Mouse (Mus musculus): ENCODE data around the gene Thsd7a.

The Thsd7a gene

DNA sequence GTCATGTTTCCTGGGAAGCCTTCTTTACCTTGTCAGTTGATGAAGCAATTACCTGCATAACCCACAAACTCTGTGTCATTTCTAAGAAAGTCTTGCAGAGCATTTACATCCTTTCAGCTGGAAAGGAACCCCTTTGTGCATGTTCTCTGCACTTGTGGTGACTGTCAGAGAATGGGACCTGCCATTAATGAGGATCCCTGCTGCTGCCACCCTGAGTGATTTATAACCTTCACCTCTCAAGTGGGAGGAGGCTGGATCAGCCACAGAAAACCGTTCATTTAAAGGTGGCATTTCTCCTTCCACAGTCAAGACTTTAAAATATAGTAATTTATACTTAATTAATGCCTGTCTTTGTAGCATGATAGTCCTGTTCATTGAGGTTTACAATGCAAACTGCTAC lies 99.6 kb downstream of the Thsd7a start:
- DNase-seq: no peak

DNA sequence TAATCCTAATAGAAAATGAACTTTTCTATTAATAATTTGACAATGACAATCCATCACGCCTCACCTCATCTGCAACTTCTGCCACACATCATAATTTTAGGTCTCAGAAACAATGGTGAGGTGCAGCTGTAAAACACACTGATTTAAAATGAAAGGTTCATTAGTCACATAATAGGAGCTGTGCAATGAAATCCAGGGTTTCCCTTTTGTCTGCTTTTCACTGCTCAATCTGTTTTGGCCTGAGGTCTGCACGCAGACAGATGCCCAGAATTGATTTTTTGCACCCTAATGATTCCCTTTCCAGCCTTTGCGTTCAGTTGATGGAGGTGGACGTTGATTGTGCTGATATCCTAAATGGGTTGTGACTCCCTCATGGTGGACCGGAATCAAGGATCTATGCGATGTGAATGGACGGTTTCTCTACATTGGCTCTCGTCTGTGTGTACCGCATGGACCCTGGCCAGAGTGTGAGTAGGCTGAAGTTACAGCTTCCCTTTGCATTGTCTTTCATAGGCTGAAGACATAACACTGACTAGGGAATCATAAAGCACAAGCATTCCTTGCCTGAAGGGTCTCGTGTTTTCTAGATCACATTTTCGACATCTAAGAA lies 120.5 kb downstream of the Thsd7a start:
- DNase-seq: no peak

DNA sequence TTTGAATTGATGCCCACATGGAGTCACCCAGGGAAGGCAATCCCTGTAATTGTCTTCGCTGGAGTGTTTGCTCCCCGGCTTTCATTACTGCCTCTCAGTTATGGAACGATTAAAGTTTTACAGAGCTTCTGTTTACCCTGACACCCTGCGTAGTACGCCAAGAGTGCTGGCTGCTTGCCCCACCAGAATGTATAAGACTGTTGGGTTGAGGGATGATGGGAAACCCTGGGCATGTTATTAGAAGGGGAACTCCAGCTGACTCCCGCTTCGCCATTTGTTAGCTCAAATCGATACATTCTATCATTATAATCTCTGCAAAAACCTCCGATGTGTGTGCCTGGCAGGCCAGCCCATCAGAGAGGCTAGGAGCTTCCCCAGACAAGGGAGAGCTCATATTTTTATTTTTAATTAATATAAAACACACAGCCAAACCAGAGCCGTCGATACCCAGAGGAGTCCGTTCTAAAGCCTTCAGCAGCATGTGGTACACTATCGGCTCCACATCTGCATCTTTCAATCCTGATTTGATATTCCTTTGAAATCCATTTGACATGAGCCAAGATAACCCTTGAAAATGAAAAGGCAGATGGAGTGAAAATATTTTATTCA lies 142.5 kb downstream of the Thsd7a start:
- no peak for DNase-seq

DNA sequence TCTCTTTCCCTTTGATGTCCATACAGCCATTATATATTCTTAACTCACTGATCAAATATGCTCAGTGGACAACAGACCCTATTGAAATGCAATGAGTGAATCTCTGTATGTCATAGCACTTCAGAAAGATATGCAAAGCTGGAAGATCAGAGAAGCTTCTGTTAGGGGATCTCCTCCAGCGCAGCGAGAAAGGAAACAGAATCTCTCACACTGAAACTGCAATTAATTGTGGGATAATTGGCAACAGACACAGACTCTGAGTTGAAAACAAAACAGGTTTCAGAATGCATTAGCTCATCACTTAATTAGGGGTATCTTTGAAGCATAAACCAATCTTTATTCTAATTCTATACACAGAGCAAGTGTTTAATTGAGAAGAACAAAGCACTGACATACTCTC lies 146.3 kb downstream of the Thsd7a start:
- DNase-seq: no peak

DNA sequence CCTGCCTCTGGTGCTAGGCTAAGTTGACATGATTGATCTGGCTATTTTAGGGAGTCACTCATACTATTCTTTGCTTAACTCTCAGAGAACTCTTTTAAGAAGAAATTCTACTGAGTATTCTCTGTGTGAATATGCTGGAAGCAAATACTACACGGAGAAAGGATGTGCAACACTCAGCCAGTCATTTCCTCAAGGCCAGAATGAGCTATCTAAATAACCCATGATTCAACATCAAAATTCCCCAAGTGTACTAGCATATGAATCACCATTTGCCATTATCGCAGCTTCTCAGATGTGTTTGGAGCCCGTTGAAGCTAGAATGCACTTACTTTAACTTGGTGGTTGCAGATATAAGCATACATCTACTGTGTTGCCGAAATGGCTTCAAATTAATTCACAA lies 147.0 kb downstream of the Thsd7a start:
- DNase-seq: no peak

DNA sequence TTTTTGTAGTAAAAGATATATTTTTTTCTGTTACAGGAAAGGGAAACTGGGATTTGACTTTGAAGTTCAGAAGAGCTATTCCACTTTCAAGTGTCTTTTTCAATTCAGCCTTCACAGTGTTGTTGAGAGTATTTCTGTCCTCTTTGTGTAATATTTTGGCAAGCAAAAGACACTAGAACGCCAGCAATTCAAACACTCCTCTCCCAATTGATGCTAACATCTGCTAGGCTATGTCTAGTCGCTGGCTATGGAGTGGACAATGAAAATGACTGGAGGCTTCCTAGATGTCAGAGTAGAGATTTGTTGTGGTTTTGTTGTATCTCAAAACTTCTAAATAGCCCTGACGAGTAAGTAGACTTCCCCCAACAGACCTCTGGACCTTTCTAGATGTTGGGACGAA lies 164.8 kb downstream of the Thsd7a start:
- no peak for DNase-seq

DNA sequence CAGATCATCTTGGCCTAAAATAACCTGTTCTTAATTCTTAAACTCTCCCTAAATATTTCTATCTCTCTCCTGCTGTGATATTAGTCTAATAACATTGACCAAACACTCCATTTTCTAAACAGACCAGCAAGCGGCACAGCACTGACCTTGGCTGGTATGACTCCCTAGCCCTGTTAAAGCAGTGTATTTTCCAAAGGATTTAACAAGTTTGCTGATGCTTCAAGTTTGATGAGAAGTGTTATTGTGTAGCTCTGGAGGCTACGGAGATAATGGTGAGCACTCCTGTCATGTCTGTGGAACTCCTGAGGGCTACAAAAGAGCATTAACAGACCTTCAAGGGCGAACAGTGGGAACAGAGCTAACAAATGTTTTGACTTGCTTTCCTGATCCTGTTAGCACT lies 168.1 kb downstream of the Thsd7a start:
- DNase-seq: no peak

DNA sequence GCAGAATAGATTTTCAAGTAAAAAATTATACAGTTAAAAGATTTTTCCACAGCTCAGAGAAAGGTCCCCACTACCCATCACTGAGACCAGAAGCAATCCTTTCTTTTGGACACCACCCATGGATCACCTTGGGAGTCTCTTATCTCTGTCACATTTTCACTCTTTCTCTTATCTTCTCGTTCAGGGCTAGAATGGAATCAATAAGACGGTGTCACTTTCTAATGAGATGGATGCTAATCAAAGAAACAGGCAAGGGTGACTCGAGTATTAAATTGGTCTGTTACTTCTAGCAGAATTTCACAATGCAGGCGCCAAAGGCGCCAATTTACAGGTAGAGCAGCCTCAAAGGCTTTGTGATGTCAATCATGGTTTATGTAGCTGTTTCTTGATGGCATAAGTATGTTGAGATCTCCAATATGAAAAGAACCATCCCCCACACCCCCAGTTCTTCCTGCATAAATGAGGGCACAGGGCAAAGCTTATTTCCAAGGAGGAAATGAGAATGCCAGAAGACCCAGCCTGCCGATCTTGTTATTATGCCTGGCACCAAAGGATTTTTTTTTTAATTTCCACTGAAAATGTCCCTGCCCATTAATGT lies 173.5 kb downstream of the Thsd7a start:
- no peak for DNase-seq

DNA sequence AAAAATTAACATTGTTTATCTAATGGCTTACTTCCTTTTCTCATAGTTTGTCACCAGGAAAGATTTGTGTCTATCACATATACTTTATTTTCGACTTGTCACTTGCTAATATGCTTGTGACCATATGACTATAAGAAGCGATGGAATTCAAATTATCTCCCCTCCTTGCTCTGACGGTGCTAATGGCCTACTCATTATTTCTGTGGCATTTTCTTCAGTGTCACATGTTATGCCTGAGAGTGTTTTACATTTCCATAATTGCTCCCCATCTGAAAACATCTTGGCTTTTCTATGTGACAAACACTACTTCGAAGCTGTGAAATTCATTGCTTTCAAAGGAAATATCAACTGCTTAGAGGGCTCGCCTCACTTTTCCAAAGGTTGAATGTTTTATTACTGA lies 177.0 kb downstream of the Thsd7a start:
- DNase-seq: no peak

DNA sequence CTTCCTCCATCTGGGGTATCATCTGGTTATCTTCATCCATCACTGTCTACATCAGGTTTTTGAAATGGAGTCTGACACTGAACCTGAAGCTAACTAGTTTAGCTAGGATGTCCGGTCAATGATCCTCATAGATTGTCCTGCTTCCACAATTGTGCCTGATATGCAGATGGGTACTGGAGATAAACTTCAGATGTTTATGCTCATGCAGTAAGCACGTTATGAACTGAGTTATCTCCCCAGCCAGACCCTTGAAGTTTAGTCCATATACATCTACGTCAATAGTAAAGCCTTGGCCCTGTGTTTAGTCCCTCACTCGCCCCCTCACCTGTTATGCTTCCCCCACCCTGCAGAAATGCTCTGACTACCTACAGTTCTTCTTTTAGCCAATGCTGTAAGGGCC lies 184.1 kb downstream of the Thsd7a start:
- no peak for DNase-seq

DNA sequence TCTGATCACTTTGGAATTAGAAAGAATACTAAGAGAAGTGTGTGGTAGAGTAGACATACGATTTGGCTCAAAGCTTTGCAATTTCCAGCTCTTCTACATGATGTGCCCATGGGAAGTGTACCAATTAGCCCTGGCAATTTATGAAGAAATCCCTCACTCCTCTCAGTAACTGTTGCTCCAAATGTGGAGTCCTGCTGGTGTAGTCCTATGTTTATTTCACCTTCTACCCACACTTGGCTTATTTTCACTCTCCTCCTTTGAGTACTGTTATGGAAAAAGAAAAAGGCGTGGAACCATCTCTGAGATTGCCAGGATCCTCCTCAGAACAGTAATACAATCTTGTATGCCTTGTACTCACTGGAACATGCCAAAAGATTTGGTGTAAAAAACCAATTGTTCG lies 186.9 kb downstream of the Thsd7a start:
- DNase-seq: no peak

DNA sequence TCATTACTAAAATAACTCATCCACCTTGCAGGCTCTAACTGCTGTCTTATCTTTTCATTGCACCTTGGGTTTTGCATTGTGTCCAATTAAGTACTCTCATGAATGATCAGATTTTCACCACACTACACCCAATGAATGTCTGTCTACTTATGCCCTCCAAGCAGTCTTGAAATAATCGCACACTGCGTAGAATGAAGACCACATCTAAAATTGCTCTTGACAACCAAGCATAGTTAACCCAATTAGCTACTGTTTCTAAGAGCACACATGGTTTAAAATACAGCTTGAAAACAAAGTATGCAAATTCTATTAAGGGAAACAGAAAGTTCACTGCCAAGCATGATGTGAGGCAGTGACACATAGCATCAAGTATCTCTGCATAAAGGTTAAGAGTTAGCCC lies 188.7 kb downstream of the Thsd7a start:
- DNase-seq: no peak

DNA sequence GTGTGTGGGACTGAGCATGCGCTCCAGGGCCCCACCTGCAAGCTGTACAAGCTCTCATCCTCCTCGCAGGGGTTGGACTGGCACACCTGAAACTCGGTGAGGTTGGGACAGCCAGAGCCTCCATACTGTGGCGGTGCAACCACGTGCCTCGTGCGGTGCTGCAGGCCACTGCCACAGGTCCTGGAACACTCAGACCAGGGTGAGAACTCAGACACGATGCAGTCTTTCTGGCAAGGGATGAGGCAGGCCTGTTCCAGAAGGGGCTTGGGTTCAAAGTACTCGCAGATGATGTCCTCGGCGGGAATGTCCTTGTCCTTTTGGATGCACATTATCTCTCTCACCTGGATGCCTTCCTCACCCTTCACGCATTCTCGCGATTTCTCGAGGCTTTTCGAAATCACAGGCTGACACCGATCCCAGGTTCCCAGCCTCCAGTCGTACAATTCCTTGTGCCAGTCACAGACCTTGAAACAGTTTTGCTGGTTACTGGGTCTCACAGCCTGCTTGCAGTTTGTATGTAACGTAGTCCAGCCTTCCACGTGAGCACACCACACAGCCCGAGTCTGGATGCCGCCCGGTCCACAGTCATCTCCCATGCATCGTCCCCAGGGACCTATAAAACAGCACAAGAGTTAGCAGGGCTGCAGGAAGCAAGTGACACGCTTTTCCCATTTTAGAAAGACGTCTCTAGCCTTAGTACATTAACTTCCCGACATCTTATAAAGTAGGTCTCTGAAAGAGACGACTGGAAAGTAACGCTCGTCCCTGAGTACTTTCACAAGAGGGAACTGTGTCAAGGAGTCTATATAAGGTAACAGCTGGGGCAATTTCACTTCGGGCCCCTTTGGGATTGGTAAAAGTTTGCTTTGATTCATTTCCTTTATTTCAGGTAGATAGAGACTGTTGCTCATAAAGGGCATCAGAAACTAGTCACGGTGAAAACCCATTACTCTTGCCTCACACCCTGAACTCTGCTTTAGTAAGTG lies 193.8 kb downstream of the Thsd7a start:
- no peak for DNase-seq

DNA sequence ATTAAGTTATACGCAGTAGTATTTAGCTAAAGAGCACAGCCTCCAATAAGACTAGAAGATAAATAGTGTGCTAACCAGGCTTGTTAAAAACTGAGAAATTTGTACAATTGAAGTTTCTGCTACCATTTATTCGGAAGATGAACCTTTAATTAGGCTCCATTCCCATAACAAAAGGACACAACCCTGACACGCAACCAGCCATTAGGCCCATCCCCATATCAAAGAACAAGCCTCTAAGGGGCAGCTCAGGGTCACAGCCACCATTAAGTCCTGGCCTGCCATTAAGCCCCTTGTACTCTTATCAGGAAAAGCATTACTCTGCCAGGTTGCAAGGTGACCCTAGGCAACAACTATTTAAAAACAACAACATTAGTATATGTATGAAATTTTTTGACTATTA lies 198.0 kb downstream of the Thsd7a start:
- DNase-seq: no peak

DNA sequence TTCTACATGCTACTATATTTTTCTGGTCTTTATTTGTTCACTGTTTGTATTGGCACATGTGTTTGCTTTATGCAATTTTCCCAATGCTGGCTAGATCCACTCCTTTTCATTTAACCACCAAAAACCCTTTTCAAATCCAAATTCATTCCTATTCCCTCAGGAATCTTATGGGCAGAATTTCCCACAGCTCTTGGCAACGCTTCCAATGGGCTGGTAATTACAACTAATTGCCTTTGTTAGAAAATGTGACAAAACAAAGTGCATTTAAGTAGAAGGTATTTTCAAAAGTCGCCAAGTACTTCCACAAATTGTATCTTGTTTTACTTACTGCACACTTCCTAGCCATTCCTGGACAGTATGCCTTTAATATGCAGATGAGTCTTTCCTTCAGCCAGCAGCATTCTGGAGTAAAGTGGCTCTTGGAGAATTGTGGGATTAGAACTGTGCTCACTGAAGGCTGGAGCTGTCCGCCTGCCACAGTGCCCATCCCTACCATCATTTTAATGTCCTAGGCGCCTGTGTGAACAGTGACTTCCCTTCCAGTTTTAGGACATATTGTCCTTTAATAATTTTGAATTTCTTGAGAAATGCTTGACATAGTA lies 199.1 kb downstream of the Thsd7a start:
- no peak for DNase-seq

DNA sequence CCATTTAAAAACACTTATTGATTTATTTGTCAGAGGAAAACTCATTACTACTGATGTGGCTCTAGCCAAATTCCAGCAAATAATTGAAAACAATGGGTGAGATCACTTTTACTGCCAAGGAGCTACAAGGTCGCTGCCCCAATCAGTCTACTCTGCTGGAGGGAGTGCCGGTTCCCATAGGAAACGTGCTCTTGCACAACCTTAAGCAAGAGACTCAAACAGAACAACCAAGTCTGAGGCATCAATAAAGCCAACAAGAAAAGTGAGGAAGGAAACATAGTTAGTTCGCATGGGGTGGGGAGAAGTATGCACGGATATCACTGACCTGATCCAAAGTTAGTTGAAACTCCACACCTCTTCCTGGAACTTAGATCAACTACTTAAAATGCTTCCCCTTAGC lies 205.1 kb downstream of the Thsd7a start:
- DNase-seq: no peak

DNA sequence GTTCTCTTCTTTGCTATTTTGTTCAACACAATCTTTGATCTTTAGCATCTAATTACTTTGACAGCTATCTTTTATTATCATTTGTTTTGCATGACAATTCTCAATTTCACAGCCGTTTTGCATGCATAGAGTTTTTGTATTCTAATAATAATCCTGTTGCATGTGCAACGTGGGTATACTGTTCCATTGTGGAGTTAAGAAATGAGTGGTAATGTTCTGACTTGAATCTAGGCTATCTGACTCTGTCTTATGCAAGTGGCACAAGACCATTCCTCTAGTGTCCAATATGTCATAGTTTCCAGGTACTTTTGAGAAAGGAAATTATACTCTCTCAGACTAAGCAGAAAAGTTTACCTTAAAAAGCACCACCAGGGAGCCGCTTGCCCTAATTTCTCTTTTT lies 206.7 kb downstream of the Thsd7a start:
- DNase-seq: no peak

DNA sequence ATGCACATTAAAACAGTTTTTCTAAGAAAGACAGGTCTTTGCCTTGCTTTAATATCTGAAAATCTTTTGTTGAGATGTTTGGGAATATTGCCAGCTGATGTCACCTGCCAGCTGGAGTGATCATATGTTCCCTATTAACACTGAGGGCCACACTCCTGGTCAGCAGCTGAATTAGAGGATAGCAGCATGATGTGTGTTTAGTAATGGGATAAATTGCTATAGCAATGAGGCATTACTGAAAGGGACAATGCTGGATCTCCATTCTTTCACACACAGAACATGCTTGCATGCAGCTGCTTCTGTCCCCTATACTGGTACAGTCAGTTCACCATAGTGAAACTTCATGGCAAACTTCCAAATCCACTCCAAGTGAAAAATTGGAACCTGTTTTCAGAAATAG lies 230.1 kb downstream of the Thsd7a start:
- DNase-seq: no peak

DNA sequence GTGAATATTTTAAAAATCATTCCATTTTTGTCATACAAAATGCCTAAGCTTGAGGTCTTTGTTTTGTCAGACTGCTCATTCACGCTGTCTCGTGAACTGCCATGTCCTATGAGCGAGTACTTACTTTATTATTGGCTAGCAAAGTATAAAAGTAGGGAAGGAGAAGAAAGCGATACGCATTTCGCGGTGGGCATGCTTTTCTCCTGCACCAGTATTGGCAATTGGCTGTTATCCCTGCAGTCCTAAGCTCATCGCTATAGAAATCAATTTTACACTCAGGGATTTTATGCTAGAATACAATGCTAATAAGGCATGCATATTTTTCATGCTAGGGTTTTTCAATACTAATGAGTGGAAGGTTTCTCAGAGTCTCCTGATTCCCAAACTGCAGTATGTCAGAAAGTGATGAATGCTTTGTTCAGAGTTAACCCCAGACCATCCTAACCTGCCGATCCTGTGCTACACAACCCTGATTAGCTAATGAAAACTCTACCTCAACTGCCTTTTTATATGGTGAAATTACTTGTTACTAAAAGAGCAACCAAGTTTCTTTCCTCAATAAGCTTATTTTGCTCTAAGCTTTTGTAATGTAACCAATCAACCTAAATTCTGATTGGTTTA lies 230.8 kb downstream of the Thsd7a start:
- no peak for DNase-seq

DNA sequence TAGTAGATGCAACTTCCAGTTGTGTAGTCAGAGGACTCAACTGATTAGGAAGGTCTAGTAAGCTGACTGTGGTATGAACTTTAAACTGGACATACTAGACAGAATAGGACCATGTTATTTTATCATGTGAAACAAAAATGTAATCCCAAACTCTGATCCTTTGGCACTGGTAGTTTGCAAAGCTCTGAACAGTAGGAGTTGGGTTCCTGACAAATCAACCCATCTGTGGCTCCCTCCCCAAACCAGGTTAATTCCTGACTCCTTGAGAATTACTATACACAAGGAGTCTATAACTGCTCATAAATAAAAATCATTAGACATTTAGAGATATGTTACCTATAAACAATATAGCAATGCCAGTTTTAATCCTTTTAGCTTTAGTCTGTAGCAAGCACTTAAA lies 231.5 kb downstream of the Thsd7a start:
- DNase-seq: no peak

DNA sequence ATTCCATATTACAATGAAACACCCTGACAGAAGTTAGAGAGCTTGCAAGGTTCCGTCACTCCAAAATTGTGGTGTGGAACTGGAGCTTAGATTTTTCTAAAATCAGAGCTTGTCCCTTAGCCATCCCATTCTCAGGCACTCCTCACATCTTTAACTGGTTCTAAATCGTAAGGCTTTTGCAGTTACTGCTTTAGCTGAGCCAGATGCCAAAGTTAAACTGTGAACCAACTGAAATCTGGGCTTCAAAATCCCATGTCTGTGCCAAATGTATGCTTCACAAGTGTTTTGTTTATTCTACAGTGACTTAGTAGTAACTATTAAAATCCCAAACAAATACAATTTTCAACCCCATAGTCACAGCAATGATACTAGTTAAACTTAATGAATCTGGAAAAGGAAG lies 242.3 kb downstream of the Thsd7a start:
- DNase-seq: no peak

DNA sequence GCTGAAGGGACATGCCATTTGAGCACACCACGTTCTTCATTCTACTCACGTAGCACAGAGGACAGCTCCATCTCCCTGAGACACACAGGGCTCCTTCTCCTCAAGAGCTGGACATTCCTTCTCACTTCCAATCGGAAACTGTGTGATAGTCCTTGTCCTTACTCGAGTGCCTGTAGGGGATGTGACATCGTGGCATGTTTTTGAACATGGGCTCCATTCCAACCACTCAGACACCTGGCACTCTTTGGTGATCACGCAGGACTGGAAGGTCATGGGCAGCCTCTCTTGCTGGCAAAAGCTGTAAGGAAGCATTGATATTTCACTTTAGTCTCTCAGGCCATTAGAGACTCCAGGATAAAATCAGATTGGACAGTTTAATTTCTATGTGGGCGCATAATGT lies 245.3 kb downstream of the Thsd7a start:
- no peak for DNase-seq

DNA sequence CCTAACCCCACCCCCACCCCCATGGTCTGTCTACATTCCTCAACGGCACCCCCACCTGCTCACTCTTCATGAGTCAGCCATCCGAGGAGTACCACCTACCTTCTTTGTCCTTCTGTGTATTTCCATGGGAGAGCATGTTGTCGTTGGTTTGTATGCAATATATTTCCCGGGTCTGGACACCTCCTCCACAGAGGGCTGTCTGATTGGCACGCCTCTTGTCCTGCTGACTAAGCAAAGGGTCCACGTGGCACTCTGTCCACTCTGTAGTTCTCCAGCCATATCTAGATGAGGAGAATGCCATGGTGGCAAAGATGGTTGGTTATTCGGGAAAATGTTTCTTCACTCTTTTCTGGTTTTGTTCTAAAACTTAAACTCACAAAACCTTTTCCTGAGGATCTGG lies 248.3 kb downstream of the Thsd7a start:
- DNase-seq: no peak

Data from thymus, postnatal 4 days (tissue).